Mouse (Mus musculus): Measurements from ENCODE around the gene Hrnr. TPM values are rescaled to one million over a fixed set of nuclear protein-coding genes. Genes with fewer than 3 reads are reported as not detected.

The Hrnr gene
- polyA plus RNA-seq (2014; fragmentation: Nextera tagmentation; extraction: Ambion mirVana) = not detected in 2 replicates

GRCm38 (mm10) chr3:93319449-93319848, at the start of gene Hrnr:
Hrnr (plus strand) TSS chr3:93319749.
- WGBS = 62% methylated on average over 2 of the region's 2 CpGs
- no peak within 1 kb of the TSS for H3K27ac ChIP-seq (ENCODE audit: low read depth)
- H3K27me3 ChIP-seq (replicated peaks; ENCODE audit: control insufficient read depth, insufficient read depth, low read length) = no peaks in the 10 kb centered on the region
- H3K9ac ChIP-seq (ENCODE audit: low read length) = no peak within 1 kb of the TSS
- H3K36me3 ChIP-seq (ENCODE audit: control insufficient read depth, insufficient read depth, low read length) = no peaks in the 10 kb centered on the region
- no peak for ATAC-seq (replicated peaks; ENCODE audit: low FRiP score, low TSS enrichment, low read depth)
- no peaks in the 10 kb centered on the region for H3K9me3 ChIP-seq (ENCODE audit: control insufficient read depth, low read length)
- no peak within 1 kb of the TSS for H3K4me3 ChIP-seq (ENCODE audit: low read depth, low read length)
- DNase-seq (ENCODE audit: low spot score) = no peak
- H3K4me2 ChIP-seq (ENCODE audit: low read length) = no peak within 1 kb of the TSS
- no peaks in the 10 kb centered on the region for H3K4me1 ChIP-seq (replicated peaks; ENCODE audit: control insufficient read depth, insufficient read depth, low read length)

GRCm38 (mm10) chr3:93273223-93273622, 46.3 kb upstream of the Hrnr start, which contains the start of gene Flg:
Flg (plus strand) TSS chr3:93273523.
- Histone ChIP-seq H3K4me1 (replicated peaks; ENCODE audit: control insufficient read depth, insufficient read depth, low read length) (no peaks in the 10 kb centered on the region), H3K36me3 (ENCODE audit: control insufficient read depth, insufficient read depth, low read length) (no peaks in the 10 kb centered on the region), H3K27ac (ENCODE audit: low read depth) (no peak within 1 kb of the TSS), H3K9me3 (ENCODE audit: control insufficient read depth, low read length) (no peaks in the 10 kb centered on the region), H3K4me3 (ENCODE audit: low read depth, low read length) (no peak within 1 kb of the TSS), H3K9ac (ENCODE audit: low read length) (no peak within 1 kb of the TSS), H3K27me3 (replicated peaks; ENCODE audit: control insufficient read depth, insufficient read depth, low read length) (no peaks in the 10 kb centered on the region), H3K4me2 (ENCODE audit: low read length) (no peak within 1 kb of the TSS)
- 78% methylated on average over 2 of the region's 2 CpGs for WGBS
- DNase-seq (ENCODE audit: low spot score) (no peak), ATAC-seq (replicated peaks; ENCODE audit: low FRiP score, low TSS enrichment, low read depth) (no peak)

GRCm38 (mm10) chr3:93297542-93297941, 22.0 kb upstream of the Hrnr start:
- 78% methylated on average over 2 of the region's 2 CpGs for WGBS
- DNase-seq (ENCODE audit: low spot score) = no peak
- Histone ChIP-seq H3K4me3 (ENCODE audit: low read depth, low read length) (no peak overlapping the region), H3K9ac (ENCODE audit: low read length) (no peak overlapping the region), H3K4me1 (replicated peaks; ENCODE audit: control insufficient read depth, insufficient read depth, low read length) (no peaks in the 10 kb centered on the region), H3K27me3 (replicated peaks; ENCODE audit: control insufficient read depth, insufficient read depth, low read length) (no peaks in the 10 kb centered on the region), H3K27ac (ENCODE audit: low read depth) (no peak overlapping the region), H3K4me2 (ENCODE audit: low read length) (no peak overlapping the region), H3K36me3 (ENCODE audit: control insufficient read depth, insufficient read depth, low read length) (no peaks in the 10 kb centered on the region), H3K9me3 (ENCODE audit: control insufficient read depth, low read length) (no peaks in the 10 kb centered on the region)
- ATAC-seq (replicated peaks; ENCODE audit: low FRiP score, low TSS enrichment, low read depth) = no peak

GRCm38 (mm10) chr3:93299832-93300231, 19.7 kb upstream of the Hrnr start:
- no peaks in the 10 kb centered on the region for H3K27me3 ChIP-seq (replicated peaks; ENCODE audit: control insufficient read depth, insufficient read depth, low read length)
- ATAC-seq (replicated peaks; ENCODE audit: low FRiP score, low TSS enrichment, low read depth) (no peak), DNase-seq (ENCODE audit: low spot score) (no peak)
- H3K9ac ChIP-seq (ENCODE audit: low read length) = no peak overlapping the region
- H3K4me3 ChIP-seq (ENCODE audit: low read depth, low read length) = no peak overlapping the region
- WGBS = 85% methylated on average over 6 of the region's 6 CpGs
- no peak overlapping the region for H3K4me2 ChIP-seq (ENCODE audit: low read length)
- H3K4me1 ChIP-seq (replicated peaks; ENCODE audit: control insufficient read depth, insufficient read depth, low read length) = no peaks in the 10 kb centered on the region
- H3K27ac ChIP-seq (ENCODE audit: low read depth) = no peak overlapping the region
- no peaks in the 10 kb centered on the region for H3K9me3 ChIP-seq (ENCODE audit: control insufficient read depth, low read length)
- H3K36me3 ChIP-seq (ENCODE audit: control insufficient read depth, insufficient read depth, low read length) = no peaks in the 10 kb centered on the region

- Histone ChIP-seq H3K27ac (ENCODE audit: low read depth) (no peak overlapping the region), H3K4me2 (ENCODE audit: low read length) (no peak overlapping the region), H3K27me3 (replicated peaks; ENCODE audit: control insufficient read depth, insufficient read depth, low read length) (no peaks in the 10 kb centered on the region), H3K9me3 (ENCODE audit: control insufficient read depth, low read length) (no peaks in the 10 kb centered on the region), H3K4me1 (replicated peaks; ENCODE audit: control insufficient read depth, insufficient read depth, low read length) (no peaks in the 10 kb centered on the region), H3K4me3 (ENCODE audit: low read depth, low read length) (no peak overlapping the region), H3K36me3 (ENCODE audit: control insufficient read depth, insufficient read depth, low read length) (no peaks in the 10 kb centered on the region), H3K9ac (ENCODE audit: low read length) (no peak overlapping the region)
- WGBS = 69% methylated on average over 3 of the region's 3 CpGs
- no peak for ATAC-seq (replicated peaks; ENCODE audit: low FRiP score, low TSS enrichment, low read depth)
- no peak for DNase-seq (ENCODE audit: low spot score)
These were observed 17.7 kb upstream of the Hrnr start for GRCm38 (mm10) chr3:93301896-93302295.

GRCm38 (mm10) chr3:93306142-93306541, 13.4 kb upstream of the Hrnr start:
- 79% methylated on average over 2 of the region's 2 CpGs for WGBS
- Histone ChIP-seq H3K27ac (ENCODE audit: low read depth) (no peak overlapping the region), H3K9ac (ENCODE audit: low read length) (no peak overlapping the region), H3K9me3 (ENCODE audit: control insufficient read depth, low read length) (no peaks in the 10 kb centered on the region), H3K27me3 (replicated peaks; ENCODE audit: control insufficient read depth, insufficient read depth, low read length) (no peaks in the 10 kb centered on the region), H3K4me1 (replicated peaks; ENCODE audit: control insufficient read depth, insufficient read depth, low read length) (no peaks in the 10 kb centered on the region), H3K4me2 (ENCODE audit: low read length) (no peak overlapping the region), H3K36me3 (ENCODE audit: control insufficient read depth, insufficient read depth, low read length) (no peaks in the 10 kb centered on the region), H3K4me3 (ENCODE audit: low read depth, low read length) (no peak overlapping the region)
- ATAC-seq (replicated peaks; ENCODE audit: low FRiP score, low TSS enrichment, low read depth) = no peak
- no peak for DNase-seq (ENCODE audit: low spot score)

- no peaks in the 10 kb centered on the region for H3K27me3 ChIP-seq (replicated peaks; ENCODE audit: control insufficient read depth, insufficient read depth, low read length)
- DNase-seq (ENCODE audit: low spot score) (no peak), ATAC-seq (replicated peaks; ENCODE audit: low FRiP score, low TSS enrichment, low read depth) (no peak)
- H3K9ac ChIP-seq (ENCODE audit: low read length) = no peak overlapping the region
- H3K4me1 ChIP-seq (replicated peaks; ENCODE audit: control insufficient read depth, insufficient read depth, low read length) = no peaks in the 10 kb centered on the region
- WGBS = 74% methylated on average over 3 of the region's 3 CpGs
- no peak overlapping the region for H3K4me2 ChIP-seq (ENCODE audit: low read length)
- no peaks in the 10 kb centered on the region for H3K36me3 ChIP-seq (ENCODE audit: control insufficient read depth, insufficient read depth, low read length)
- H3K9me3 ChIP-seq (ENCODE audit: control insufficient read depth, low read length) = no peaks in the 10 kb centered on the region
- H3K27ac ChIP-seq (ENCODE audit: low read depth) = no peak overlapping the region
- H3K4me3 ChIP-seq (ENCODE audit: low read depth, low read length) = no peak overlapping the region
These were observed 8.2 kb upstream of the Hrnr start for GRCm38 (mm10) chr3:93311371-93311770.

GRCm38 (mm10) chr3:93314388-93314787, 5.2 kb upstream of the Hrnr start:
- Histone ChIP-seq H3K36me3 (ENCODE audit: control insufficient read depth, insufficient read depth, low read length) (no peaks in the 10 kb centered on the region), H3K27ac (ENCODE audit: low read depth) (no peak overlapping the region)
- 94% methylated on average over 1 of the region's 1 CpGs for WGBS

GRCm38 (mm10) chr3:93337749-93338148, 18.2 kb downstream of the Hrnr start:
- DNase-seq (ENCODE audit: low spot score) = no peak
- Histone ChIP-seq H3K4me3 (ENCODE audit: low read depth, low read length) (no peak overlapping the region), H3K4me2 (ENCODE audit: low read length) (no peak overlapping the region), H3K36me3 (ENCODE audit: control insufficient read depth, insufficient read depth, low read length) (no peaks in the 10 kb centered on the region), H3K27ac (ENCODE audit: low read depth) (no peak overlapping the region), H3K9ac (ENCODE audit: low read length) (no peak overlapping the region), H3K27me3 (replicated peaks; ENCODE audit: control insufficient read depth, insufficient read depth, low read length) (no peaks in the 10 kb centered on the region), H3K4me1 (replicated peaks; ENCODE audit: control insufficient read depth, insufficient read depth, low read length) (no peaks in the 10 kb centered on the region), H3K9me3 (ENCODE audit: control insufficient read depth, low read length) (no peaks in the 10 kb centered on the region)
- ATAC-seq (replicated peaks; ENCODE audit: low FRiP score, low TSS enrichment, low read depth) = no peak

More at GRCm38 (mm10) chr3:93314388-93314787, 5.2 kb upstream of the Hrnr start:
- Histone ChIP-seq H3K4me3 (ENCODE audit: low read depth, low read length) (no peak overlapping the region), H3K4me1 (replicated peaks; ENCODE audit: control insufficient read depth, insufficient read depth, low read length) (no peaks in the 10 kb centered on the region), H3K9ac (ENCODE audit: low read length) (no peak overlapping the region), H3K4me2 (ENCODE audit: low read length) (no peak overlapping the region), H3K27me3 (replicated peaks; ENCODE audit: control insufficient read depth, insufficient read depth, low read length) (no peaks in the 10 kb centered on the region), H3K9me3 (ENCODE audit: control insufficient read depth, low read length) (no peaks in the 10 kb centered on the region)
- ATAC-seq (replicated peaks; ENCODE audit: low FRiP score, low TSS enrichment, low read depth) (no peak), DNase-seq (ENCODE audit: low spot score) (no peak)
